Mouse (Mus musculus): Measurements from ENCODE around the gene Timm8a1. TPM values are rescaled to one million over a fixed set of nuclear protein-coding genes. Genes with fewer than 3 reads are reported as not detected.
A peak's percentile ranks its signal among the peaks of the same experiment; 100 is the strongest.

Gene Timm8a1
- polyA plus RNA-seq, 1 experiment: not detected

- no peak overlapping the region for H3K4me3 ChIP-seq (ENCODE audit: insufficient read depth, low read depth, low read length)
- 83% methylated on average over 14 of the region's 14 CpGs for WGBS
- no peaks in the 10 kb centered on the region for H3K4me1 ChIP-seq (ENCODE audit: control insufficient read depth, insufficient read depth, low read length)
- no peak for TF ChIP-seq POLR2A (IDR thresholded peaks at IDR 0.05; ENCODE audit: insufficient read depth, low read depth, low read length)
- no peak for TF ChIP-seq CTCF (IDR thresholded peaks at IDR 0.05; ENCODE audit: insufficient read depth, low read depth, low read length)
- no peak overlapping the region for H3K27ac ChIP-seq (ENCODE audit: insufficient read depth, low read depth, low read length)
Observed at GRCm38 (mm10) chrX:134580528-134581305, 39.1 kb upstream of the Timm8a1 start.

- 79% methylated on average over 4 of the region's 4 CpGs for WGBS
Observed at GRCm38 (mm10) chrX:134577896-134578295, 36.2 kb upstream of the Timm8a1 start.

GRCm38 (mm10) chrX:134566536-134567222 is 25.0 kb upstream of the Timm8a1 start:
- Histone ChIP-seq H3K27ac (ENCODE audit: insufficient read depth, low read depth, low read length) (no peak overlapping the region), H3K4me1 (ENCODE audit: control insufficient read depth, insufficient read depth, low read length) (no peaks in the 10 kb centered on the region), H3K4me3 (ENCODE audit: insufficient read depth, low read depth, low read length) (no peak overlapping the region)
- no peak for TF ChIP-seq POLR2A (IDR thresholded peaks at IDR 0.05; ENCODE audit: insufficient read depth, low read depth, low read length)
- no peak for TF ChIP-seq CTCF (IDR thresholded peaks at IDR 0.05; ENCODE audit: insufficient read depth, low read depth, low read length)
- WGBS: 84% methylated on average over 8 of the region's 8 CpGs

More at GRCm38 (mm10) chrX:134577896-134578295, 36.2 kb upstream of the Timm8a1 start:
- Histone ChIP-seq H3K4me3 (ENCODE audit: insufficient read depth, low read depth, low read length) (no peak overlapping the region), H3K27ac (ENCODE audit: insufficient read depth, low read depth, low read length) (no peak overlapping the region), H3K4me1 (ENCODE audit: control insufficient read depth, insufficient read depth, low read length) (no peaks in the 10 kb centered on the region)
- TF ChIP-seq CTCF (IDR thresholded peaks at IDR 0.05; ENCODE audit: insufficient read depth, low read depth, low read length) (no peak), POLR2A (IDR thresholded peaks at IDR 0.05; ENCODE audit: insufficient read depth, low read depth, low read length) (no peak)

- no peak overlapping the region for H3K4me3 ChIP-seq (ENCODE audit: insufficient read depth, low read depth, low read length)
- no peak overlapping the region for H3K27ac ChIP-seq (ENCODE audit: insufficient read depth, low read depth, low read length)
- WGBS: 89% methylated on average over 4 of the region's 4 CpGs
- TF ChIP-seq CTCF (IDR thresholded peaks at IDR 0.05; ENCODE audit: insufficient read depth, low read depth, low read length) (no peak), POLR2A (IDR thresholded peaks at IDR 0.05; ENCODE audit: insufficient read depth, low read depth, low read length) (no peak)
- H3K4me1 ChIP-seq (ENCODE audit: control insufficient read depth, insufficient read depth, low read length): no peaks in the 10 kb centered on the region
Observed at GRCm38 (mm10) chrX:134564326-134564725, 22.7 kb upstream of the Timm8a1 start.

GRCm38 (mm10) chrX:134554425-134554824 is 12.8 kb upstream of the Timm8a1 start:
- Histone ChIP-seq H3K4me3 (ENCODE audit: insufficient read depth, low read depth, low read length) (no peak overlapping the region), H3K4me1 (ENCODE audit: control insufficient read depth, insufficient read depth, low read length) (no peaks in the 10 kb centered on the region), H3K27ac (ENCODE audit: insufficient read depth, low read depth, low read length) (no peak overlapping the region)
- TF ChIP-seq POLR2A (IDR thresholded peaks at IDR 0.05; ENCODE audit: insufficient read depth, low read depth, low read length) (no peak), CTCF (IDR thresholded peaks at IDR 0.05; ENCODE audit: insufficient read depth, low read depth, low read length) (no peak)
- WGBS: 79% methylated on average over 6 of the region's 6 CpGs

- WGBS: 85% methylated on average over 4 of the region's 4 CpGs
- Histone ChIP-seq H3K27ac (ENCODE audit: insufficient read depth, low read depth, low read length) (no peak overlapping the region), H3K4me1 (ENCODE audit: control insufficient read depth, insufficient read depth, low read length) (no peaks in the 10 kb centered on the region), H3K4me3 (ENCODE audit: insufficient read depth, low read depth, low read length) (no peak overlapping the region)
- TF ChIP-seq CTCF (IDR thresholded peaks at IDR 0.05; ENCODE audit: insufficient read depth, low read depth, low read length) (no peak), POLR2A (IDR thresholded peaks at IDR 0.05; ENCODE audit: insufficient read depth, low read depth, low read length) (no peak)
Observed at GRCm38 (mm10) chrX:134553326-134553725, 11.7 kb upstream of the Timm8a1 start.

- whole genome bisulfite sequencing: 21% methylated on average over 5 of the region's 5 CpGs
- TF ChIP-seq CTCF (IDR thresholded peaks at IDR 0.05; ENCODE audit: insufficient read depth, low read depth, low read length) (no peak), POLR2A (IDR thresholded peaks at IDR 0.05; ENCODE audit: insufficient read depth, low read depth, low read length) (no peak)
- Histone ChIP-seq H3K4me3 (ENCODE audit: insufficient read depth, low read depth, low read length) (no peak overlapping the region), H3K4me1 (ENCODE audit: control insufficient read depth, insufficient read depth, low read length) (no peaks in the 10 kb centered on the region), H3K27ac (ENCODE audit: insufficient read depth, low read depth, low read length) (no peak overlapping the region)
Observed at GRCm38 (mm10) chrX:134550903-134551302, 9.2 kb upstream of the Timm8a1 start.

GRCm38 (mm10) chrX:134547330-134547729 is 5.7 kb upstream of the Timm8a1 start:
- 88% methylated on average over 4 of the region's 4 CpGs for WGBS
- Histone ChIP-seq H3K4me3 (ENCODE audit: insufficient read depth, low read depth, low read length) (no peak overlapping the region), H3K4me1 (ENCODE audit: control insufficient read depth, insufficient read depth, low read length) (no peaks in the 10 kb centered on the region), H3K27ac (ENCODE audit: insufficient read depth, low read depth, low read length) (no peak overlapping the region)
- TF ChIP-seq CTCF (IDR thresholded peaks at IDR 0.05; ENCODE audit: insufficient read depth, low read depth, low read length): no peak
- TF ChIP-seq POLR2A (IDR thresholded peaks at IDR 0.05; ENCODE audit: insufficient read depth, low read depth, low read length): no peak

- Histone ChIP-seq H3K27ac (ENCODE audit: insufficient read depth, low read depth, low read length) (no peak overlapping the region), H3K4me1 (ENCODE audit: control insufficient read depth, insufficient read depth, low read length) (no peaks in the 10 kb centered on the region), H3K4me3 (ENCODE audit: insufficient read depth, low read depth, low read length) (peak overlapping the region; percentile 83)
- TF ChIP-seq POLR2A (IDR thresholded peaks at IDR 0.05; ENCODE audit: insufficient read depth, low read depth, low read length): no peak
- TF ChIP-seq CTCF (IDR thresholded peaks at IDR 0.05; ENCODE audit: insufficient read depth, low read depth, low read length): no peak
- WGBS: 19% methylated on average over 6 of the region's 6 CpGs
Observed at GRCm38 (mm10) chrX:134541955-134542308, 267 bp upstream of the Timm8a1 start.
